Mouse (Mus musculus) T-helper 17 cell (primary cell): Measurements from ENCODE around the gene Arhgap8.

Experiments used
- in situ Hi-C, 2 experiments: fragments of 300-600 bp; cut with MboI, MseI; formaldehyde crosslinking; loops; 1 replicate in 1 of 2; 2 replicates in 1 of 2; pipeline ENCODE4 v1.15.1; 2025; ENCODE audit warnings: high pct_unique_total_duplicates in 2 of 2

Arhgap8 gene

DNA sequence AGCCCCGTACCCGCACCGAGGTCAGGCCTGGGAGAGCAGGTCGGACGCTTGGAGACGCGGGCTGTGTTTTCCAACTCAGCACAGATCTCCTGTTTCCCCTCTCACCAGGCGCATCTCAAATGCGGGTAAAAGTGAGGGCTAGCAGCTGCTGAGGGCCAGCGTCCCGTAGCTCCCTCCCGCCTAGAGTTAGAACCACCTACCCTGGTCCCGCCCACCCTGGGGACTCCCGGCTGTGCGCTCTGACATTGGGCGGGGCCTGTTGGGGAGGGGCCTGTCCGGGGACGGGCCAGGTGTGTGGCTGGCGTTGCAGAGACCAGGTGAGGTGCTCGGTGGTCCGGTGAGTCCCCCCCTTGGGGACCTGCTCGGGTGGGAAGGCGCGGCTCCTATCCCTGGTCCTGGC lies at the start of gene Arhgap8:
Gene Arhgap8 (plus strand): TSS at position 262 of the 400 bp plus-strand sequence.
- in situ Hi-C loops, result no loop called here

DNA sequence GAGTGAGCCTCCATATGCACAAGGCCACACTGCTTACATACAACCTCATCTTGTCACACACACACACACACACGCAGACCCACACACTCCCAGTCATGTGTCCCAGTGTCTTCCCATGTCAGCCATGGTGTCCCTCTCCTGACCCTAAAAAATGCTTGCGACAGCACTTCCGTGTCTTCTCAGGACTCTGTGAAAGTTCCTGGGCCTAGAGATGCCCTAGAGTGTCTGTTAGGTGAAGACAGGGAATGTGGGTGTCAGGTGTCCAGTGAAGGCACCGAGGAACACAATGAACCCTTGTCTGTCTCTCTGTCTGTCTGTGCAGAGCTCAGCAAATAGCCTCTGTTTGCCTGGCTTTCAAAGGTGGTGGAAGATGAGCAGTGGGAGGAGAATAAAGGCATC lies 49.2 kb upstream of the Arhgap8 start:
- in situ Hi-C loops, result no loop called here

DNA sequence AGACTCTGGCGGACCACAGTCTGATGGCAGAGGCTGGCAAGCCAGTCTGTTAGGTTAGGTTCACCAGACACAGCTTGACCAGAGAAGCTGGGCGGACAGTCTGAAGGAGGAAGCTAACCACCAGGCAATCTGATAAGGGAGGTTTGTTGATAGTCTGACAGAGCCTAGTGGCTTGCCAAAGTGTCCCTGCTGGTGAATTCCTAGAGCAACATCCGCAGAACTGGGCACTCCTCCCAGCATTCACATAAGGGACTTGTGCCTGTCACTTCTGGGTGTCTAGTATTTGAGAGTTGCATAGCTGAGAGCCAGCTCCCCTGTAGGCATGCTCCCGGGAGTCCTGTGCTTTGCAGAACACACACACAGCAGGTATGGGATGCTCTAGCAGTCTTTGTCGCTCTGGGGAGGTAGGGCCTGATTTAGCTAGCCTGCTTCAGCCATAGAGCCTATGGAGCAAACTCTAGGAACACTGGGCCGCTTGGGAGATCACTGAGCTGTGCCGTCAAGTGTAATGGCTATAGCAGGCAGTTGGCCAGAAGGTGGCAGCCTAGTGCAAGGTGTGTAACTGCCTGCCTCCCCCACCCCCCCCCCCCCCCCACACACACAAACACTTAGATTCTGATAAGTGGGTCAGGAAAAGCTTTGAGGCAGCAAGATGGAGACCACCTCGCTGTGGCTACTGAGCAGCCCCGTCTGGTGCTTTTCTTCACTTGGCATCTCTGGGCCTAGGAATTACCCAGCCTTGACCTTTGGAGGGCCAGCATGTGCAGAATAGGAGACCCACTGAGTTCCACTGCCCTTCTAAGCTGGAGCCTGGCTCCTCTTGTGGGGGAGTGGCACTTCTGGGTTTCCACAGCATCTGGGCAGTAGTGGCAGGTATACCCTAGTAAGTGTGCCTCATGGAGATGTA lies 48.2 kb upstream of the Arhgap8 start:
- in situ Hi-C loops, result no loop called here

DNA sequence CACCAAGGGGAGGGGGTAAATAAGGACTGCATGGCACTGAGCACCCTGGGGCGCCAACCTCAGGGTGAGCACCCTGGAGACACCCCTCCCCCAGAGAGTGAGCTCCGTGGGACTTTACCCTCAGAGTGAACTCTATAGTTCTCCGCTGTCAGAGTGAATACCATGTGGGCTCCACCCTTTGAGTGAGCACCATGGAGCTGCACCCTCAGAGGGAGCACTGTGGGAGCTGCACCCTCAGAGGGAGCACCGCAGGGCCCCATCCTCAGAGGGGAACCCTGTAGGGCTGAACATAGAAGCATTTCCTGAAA lies 47.6 kb upstream of the Arhgap8 start:
- in situ Hi-C loops, result no loop called here

DNA sequence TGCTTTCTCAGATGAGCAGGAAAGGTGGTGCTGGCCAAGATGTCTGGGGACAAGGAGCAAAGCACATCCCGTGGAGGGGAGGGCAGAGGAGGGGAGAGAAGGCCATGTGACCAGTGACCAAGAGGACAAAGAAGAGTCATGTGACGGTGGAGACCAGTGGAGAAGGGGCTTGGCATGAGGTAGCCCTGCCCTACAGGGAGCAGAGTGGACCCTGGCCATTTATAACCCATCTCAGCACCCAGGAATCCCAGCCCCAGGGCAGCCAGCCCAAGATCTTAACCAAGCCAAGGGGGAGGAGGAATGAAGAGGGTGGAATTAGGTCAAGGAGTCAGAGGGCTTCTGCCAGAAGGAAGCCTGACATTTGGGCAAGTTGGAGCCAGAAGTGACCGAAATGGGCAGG lies 47.2 kb upstream of the Arhgap8 start:
- in situ Hi-C loops, result no loop called here

DNA sequence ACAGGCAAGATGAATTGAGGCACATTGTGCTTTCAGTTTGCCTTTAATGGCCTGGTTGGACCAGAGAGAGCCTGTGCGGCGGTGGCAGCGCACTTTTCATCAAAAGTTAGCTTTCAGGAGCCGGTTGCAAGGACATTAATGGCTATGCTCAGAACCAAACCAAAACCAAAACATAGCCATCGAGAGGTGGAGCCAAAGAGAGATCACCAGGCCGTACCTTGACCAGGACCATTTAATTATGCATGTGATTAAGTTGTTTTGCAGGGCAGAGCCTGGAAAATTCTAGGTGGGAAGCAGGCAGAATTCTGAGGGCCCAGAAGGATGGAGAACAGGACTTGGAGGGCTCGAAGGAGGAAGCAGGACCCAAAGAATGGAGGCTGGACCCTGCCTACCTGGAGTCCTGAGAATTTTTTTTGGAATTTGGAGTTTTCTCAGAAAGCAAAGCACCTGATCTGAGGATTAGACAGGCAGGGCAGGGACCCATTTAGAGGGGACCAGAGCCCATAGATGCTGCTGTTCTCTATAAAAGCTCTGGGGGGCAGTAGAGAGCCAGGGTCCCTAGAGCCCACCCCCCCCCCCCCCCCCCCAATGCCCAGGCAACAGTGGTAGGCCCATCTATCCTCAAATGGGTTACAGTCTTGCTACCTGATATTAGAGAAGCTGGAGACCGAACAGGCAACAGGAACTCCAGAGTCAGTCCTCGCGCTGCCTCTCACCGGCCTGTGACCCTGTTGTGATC lies 45.4 kb upstream of the Arhgap8 start:
- in situ Hi-C loops, result no loop called here

DNA sequence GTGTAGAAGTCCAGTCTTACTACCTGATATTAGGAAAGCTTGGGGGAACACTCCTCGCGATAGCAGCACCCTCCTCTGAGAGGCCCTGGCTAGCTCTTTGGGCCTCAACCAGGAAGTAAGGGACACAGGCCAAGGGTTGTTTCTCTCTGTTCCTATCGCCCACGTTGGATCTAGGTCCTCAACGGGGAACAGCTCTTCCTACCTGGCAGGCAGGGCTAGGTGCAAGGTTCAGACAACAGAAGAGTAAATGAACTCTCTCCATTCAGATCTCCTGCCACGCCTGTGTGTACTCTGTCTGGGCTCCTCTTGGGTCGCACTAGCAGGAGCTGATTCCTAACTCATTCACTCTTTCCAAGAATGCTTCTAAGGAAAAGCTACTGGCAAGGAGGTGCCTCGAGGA lies 44.5 kb upstream of the Arhgap8 start:
- in situ Hi-C loops, result no loop called here

DNA sequence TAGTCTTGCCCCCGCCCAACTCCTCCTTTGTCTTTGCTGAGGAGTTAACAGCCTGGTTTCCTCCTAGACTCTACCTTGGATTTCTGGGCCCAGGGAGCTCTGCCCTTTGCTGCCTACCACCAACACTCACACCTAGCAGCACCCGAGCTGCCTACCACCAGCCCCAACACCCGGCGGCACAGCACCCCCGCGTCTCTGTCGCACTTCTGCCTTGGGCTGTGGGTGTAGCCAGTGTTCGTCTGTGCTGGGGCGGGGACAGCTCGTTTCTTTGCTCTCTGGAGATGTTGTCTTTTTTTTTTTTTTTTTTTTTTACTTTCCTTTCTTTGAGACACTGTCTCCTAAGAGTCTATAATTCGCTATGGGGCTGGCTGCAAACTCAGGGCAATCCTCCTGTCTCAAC lies 41.9 kb upstream of the Arhgap8 start:
- in situ Hi-C loops, result no loop called here

DNA sequence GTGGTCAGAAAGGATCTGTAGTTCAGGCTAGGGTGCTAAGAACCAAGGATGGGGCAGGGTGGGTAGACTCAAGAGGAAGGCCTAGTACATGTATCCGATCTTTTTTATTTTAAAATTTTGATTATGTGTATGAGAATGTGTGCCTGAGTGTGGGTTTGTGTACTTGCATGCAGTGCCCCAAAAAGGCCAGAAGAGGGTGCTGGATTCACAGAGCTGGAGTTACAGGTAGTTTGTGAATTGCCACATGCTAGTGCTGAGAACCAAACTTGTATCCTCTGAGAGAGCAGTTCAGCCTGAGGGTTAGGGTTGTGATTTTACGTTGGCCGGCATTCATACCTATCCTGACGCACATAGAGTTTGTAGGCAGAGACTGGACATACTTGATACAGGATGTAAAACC lies 40.8 kb upstream of the Arhgap8 start:
- in situ Hi-C loops, result no loop called here

DNA sequence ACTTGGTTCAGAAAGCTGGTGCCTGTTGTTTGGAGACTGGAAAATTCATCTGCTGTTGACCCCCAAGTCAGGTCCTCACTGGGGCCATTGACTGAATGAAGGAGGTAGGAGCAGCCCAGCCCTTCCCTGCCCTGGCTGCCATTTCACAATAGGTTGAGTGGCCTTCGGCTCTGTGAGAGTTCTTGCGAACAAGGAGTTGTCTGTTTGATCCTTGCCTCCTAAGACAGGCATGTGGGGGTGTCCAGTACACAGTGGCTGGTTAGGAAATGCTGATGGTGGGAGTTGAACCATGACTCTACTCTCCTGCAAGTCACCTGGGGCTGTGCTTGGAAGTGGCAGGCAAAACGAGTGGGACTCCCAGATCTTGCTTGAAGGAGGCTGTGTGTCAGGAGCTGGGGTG lies 40.1 kb upstream of the Arhgap8 start:
- in situ Hi-C loops, result no loop called here

DNA sequence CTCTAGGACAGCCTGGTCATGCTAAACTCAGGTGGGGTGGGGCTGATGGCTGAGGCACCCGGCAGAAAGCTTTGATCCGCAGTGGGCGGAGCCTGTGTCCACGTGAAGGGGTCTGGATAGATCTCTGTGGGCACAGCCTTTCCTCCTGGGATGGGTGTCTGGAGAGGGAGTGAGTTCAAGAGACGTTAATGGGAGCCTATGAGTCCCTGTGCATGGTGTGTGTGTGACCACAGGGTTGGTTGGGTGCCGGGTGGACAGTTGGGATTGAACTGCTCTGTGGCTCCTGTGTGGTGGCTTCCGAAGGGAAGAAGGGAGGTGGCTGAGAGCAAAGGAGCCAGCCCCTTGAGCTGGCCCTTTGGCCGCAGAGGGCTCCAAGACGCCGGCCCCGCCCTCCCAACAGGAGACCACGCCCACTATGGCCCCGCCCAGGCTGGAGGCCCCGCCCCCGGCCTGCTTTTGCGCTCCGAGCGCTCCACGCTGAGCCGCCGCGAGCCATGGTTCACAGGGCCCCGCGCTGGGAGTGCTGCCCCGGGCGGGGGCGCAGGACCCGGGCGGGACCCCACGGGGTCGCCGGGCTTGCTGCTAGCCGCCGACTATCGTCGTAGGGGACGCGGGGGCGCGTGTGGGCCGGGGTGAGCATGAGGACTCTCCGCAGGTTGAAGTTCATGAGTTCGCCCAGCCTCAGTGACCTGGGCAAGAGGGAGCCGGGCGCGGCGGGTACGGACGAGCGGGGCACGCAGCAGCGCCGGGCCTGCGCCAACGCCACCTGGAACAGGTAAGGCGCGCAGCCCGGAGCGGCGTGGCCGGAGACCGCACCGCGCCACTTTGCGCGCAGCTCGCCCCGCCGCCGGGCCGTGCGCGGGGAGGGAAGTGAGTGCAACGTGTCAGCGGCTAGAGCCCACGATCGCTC lies 39.1 kb upstream of the Arhgap8 start:
- in situ Hi-C loops, result no loop called here

DNA sequence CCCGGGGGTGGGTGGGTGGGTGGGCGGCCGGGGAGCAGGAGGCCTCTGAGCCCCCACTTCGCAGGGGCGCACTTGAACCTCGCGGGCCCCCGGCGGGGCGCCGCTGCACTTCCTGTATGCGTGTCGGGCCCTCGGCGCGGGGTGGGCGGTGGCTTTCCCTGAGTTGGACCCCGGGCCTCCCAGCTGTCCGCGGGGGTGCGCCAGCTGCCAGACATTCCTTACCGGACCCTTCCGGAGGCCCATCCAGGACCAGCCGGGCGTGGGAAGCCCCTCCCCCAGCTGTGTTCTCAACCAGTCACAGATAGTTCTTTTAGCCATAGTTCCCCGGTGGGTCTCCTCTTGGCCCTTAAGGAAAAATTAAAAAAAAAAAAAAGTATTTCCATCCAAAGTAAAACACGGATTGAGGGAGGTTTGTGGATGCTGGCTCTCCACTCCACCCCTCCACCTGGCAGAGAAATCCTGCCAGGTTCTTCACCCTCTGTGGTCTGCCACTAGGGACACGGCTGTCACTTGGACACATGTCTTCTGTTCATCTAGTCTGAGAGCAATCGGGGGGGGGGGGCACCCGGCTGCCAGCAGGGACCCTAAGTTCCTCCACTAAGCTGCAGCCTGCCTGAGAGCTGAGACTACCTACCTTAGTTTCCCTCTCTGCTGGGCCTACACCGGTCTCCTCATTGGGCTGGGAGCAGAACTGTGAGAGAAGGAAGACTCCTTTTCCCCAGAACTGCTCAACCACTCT lies 38.2 kb upstream of the Arhgap8 start:
- in situ Hi-C loops, result no loop called here

DNA sequence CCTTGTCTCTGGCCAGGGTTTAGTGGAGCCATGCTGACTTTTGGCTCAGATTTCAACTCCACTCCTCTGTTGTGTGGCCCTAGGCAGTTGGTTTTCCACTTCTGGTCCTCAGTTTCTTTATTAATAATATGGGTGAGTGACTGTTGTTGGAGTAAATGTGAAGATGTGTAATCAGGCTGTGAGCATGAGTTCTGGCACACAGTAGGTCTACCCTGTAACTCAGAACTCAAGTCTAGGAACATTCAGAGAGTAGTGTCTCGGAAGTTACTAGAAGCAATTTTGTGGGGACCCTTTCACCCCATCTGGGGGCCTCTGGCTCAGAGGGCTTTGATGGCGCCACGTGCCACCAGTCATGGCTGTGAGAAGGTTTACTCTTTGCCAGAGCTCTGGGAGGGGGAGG lies 37.6 kb upstream of the Arhgap8 start:
- in situ Hi-C loops, result no loop called here

DNA sequence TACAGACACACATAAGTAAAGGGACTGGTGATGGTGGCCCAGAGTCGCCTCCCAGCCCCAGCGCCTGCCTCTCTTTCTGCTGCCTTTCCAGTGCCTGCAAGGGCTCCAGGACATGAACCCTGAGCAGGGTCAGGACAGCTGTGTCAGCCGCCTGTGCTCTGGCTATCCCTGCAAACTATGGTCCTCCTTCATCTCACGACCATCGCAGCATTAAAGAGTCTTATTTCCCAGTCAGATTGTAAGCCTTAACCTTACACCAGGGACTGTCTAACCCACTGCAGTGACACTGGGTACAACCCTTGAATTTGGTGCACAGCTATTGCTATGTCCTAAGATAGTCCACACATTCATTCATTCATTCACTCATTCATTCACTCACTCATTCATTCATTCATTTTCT lies 37.0 kb upstream of the Arhgap8 start:
- in situ Hi-C loops, result no loop called here

DNA sequence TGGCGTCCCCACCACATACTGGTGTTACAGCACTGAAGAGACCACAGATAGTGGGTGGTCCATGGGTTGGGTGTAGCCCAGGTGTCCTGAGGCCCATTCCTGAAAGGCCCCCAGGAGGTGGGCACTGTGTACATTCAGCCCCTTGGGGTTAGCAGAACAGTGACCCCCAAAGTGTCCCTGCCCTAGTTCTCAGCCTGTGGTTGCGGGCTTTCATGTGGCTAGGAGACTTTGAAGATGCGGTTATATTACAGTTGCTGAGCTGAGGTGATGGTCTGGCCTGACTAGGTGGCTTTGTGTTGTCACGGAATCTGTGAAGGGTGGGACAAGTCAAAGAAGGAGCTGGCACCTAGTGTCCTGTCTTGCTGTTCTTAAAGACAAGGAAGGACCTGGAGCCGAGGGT lies 35.3 kb upstream of the Arhgap8 start:
- in situ Hi-C loops, result no loop called here

DNA sequence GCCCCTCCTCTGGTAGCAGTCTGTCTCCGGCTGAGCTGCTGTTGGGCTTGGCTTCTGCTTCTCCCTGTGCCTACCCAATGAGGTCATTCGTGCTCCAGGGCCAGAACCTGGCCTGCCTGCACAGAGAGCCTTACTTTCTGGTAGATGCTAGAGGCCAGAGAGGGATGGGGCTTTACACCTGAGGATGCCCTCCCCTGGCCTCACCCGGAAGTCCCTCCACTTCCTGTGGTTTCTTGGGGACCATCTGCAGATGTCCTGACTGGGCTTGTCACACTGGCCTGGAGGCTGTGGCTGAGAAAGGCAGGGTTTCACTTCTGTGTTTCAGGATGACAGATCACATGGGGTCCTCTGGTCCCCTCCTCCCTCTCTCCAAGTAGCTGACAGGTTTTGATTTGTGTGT lies 34.4 kb upstream of the Arhgap8 start:
- in situ Hi-C loops, result no loop called here

DNA sequence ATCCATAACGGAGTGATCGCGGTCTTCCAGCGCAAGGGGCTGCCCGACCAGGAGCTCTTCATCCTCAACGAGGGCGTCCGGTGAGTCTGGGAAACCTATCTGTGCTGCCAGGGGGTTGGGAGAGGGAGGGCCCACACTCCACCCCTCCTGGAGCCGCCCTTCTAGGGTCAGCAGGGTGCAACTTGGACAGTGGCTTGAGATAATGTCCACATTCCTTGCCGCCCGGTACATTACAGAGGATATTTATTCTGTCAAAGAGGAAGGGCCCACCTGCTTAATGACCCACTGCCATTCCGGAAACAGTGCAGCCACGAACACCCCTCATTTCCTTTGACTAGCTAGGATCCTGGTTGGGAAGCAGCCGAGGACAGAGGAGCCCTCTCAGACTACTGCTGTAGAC lies 31.9 kb upstream of the Arhgap8 start:
- in situ Hi-C loops, result no loop called here

DNA sequence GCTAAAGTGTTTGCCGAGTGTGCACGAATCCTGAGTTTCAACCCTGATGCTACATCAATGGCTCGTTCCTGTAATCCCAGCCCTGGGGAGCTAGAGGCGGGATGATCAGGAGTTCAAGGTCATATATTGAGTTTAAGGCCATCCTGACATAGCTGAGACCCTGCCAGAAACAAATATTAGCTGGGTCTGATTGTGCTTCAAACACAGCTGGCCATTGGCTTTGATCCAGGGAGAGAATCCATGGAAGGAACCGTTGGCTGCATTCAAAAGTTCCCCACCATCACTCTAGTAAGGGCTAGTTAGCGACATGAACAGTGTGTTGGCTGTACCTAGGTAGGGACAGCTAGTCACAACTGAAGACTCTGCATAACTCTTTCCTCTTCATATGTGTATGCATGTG lies 30.5 kb upstream of the Arhgap8 start:
- in situ Hi-C loops, result no loop called here

DNA sequence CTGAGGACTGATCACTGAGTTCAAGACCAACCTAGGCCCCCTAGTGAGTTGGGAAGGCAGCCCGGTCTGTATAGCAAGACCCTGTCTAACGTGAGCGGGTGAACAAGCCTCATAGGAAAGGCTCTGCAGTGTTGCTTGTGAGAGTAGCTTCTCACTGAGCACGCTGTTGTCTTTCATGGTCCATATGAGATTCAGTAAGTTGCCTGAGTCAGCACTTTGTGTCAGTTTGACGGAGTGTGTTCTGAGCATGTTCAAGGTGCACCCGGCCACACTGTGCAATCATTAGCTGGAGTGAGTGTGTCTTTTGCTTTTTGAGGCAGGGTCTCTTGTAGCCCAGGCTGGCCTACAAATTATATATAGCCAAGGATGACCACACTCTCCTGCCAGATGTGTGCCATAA lies 28.3 kb upstream of the Arhgap8 start:
- in situ Hi-C loops, result no loop called here

DNA sequence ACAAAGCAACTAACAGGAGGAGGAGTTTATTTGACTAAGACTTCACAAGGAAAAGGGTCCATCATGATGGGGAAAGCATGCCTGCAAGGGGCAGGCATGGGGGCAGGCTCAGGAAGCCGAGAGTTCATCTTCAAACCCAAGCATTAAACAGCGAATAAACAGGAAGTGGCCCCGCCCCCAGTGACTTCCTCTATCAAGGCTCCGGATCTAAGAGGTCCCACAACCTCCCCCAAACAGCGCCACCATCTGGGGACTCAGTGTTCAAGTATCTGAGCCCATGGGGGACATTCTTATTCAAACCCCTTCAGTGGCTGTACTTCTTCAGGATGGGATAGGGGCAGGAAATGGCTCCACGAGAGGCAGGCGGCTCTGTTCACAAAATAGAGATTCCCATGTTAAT lies 27.2 kb upstream of the Arhgap8 start:
- in situ Hi-C loops, result no loop called here

DNA sequence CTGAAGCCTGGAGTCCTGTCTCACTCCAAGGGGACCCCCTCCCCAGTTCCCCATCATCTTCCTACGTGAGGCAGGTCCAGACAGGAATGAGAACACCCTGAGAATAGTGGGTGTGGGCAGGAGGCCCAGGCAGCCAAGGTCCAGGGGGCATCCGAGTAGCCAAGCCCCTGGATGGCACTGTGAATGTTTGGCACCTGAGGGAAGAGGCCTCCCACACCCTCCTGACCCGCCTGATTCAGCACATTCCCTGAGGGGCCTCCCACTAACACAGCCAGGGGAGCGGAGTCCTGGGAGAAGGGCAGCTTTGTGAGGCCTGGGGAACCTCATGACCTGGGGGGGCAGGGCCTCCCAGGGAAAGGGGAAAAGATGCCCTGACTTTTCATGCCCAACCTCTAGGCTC lies 23.8 kb upstream of the Arhgap8 start:
- in situ Hi-C loops, result no loop called here

DNA sequence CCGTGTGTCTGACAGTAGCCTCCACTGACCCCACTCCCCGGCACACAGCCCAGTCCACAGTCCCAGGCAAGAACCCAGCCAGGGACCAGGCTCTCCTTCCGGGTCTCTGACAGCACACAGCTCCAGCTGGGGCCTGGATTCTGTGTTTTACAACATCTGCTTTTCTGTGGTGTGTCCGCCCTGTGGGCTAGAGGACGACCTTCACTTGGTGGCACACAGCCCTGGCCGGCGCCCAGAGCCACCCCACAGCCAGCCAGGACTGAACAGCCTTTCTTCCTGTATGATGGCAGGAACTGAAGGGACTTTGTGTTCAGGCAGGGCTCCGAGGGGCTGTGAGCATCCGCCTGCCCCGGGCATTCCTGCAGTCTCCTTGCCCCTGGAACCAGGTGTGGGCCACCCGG lies 22.2 kb upstream of the Arhgap8 start:
- in situ Hi-C loops, result no loop called here
